Mouse (Mus musculus) hindbrain, embryonic 11.5 days (tissue): ENCODE results near the gene Hexim1. TPM values are rescaled to one million over a fixed set of nuclear protein-coding genes. Genes with fewer than 3 reads are reported as not detected.

Experiments used
- ATAC-seq: fragments of 200-750 bp; cut with Nextera tagmentation; 2 replicates; pipeline ENCODE4 v1.8.0; 2017; ENCODE audit warnings: mild to moderate bottlenecking, moderate TSS enrichment, moderate library complexity; ENCODE audit not compliant: low FRiP score
- DNase-seq: peaks from one replicate; pipeline ENCODE4 v3.0.0-alpha.2; 2015; ENCODE audit warnings: low spot score
- H3K27ac ChIP-seq: fragments of 300-500 bp; sonication (generic); 2 replicates; pipeline ENCODE4 v1.5.1; 2014; ENCODE audit warnings: mild to moderate bottlenecking, low read depth, low read length
- H3K27me3 ChIP-seq: fragments of 300-500 bp; sonication (generic); 2 replicates; pipeline ENCODE4 v1.6.1; 2014; ENCODE audit warnings: mild to moderate bottlenecking, low read length, moderate library complexity, mixed read lengths; ENCODE audit not compliant: control insufficient read depth, insufficient read depth
- H3K36me3 ChIP-seq: fragments of 300-500 bp; sonication (generic); 2 replicates; pipeline ENCODE4 v1.6.1; 2014; ENCODE audit warnings: mild to moderate bottlenecking, low read length, moderate library complexity, mixed read lengths; ENCODE audit not compliant: control insufficient read depth, insufficient read depth
- H3K4me1 ChIP-seq: fragments of 300-500 bp; sonication (generic); replicated peaks from 2 replicates; pipeline ENCODE4 v1.6.1; 2014; ENCODE audit warnings: low read length, mixed read lengths; ENCODE audit not compliant: control insufficient read depth, insufficient read depth
- H3K4me2 ChIP-seq: fragments of 300-500 bp; sonication (generic); replicated peaks from 2 replicates; pipeline ENCODE4 v1.6.1; 2014; ENCODE audit warnings: mild to moderate bottlenecking, low read depth, low read length
- H3K4me3 ChIP-seq: fragments of 300-500 bp; sonication (generic); 2 replicates; pipeline ENCODE4 v1.5.1; 2014; ENCODE audit warnings: low read depth, low read length
- H3K9ac ChIP-seq: fragments of 300-500 bp; sonication (generic); 2 replicates; pipeline ENCODE4 v1.6.1; 2014; ENCODE audit warnings: low read depth, low read length
- H3K9me3 ChIP-seq: fragments of 300-500 bp; sonication (generic); 2 replicates; pipeline ENCODE4 v1.6.1; 2016; ENCODE audit warnings: low read length; ENCODE audit not compliant: control insufficient read depth
- WGBS: fragments of 180-500 bp; shearing (Covaris S2); extraction: QIAGEN DNeasy Blood & Tissue Kit; methylation state at CpG from one replicate; pipeline ENCODE4 v1.1.7; 2014; 5-methylcytosine and 5-hydroxymethylcytosine counted together
- polyA plus RNA-seq: library from polyadenylated mRNA; unstranded; fragments of >200 nt; fragmentation: Nextera tagmentation; extraction: Ambion mirVana; gene quantifications from 2 replicates; pipeline ENCODE4 v1.2.1, GENCODE M21; 2014

Gene Hexim1
- 4.1 and 5.4 TPM in 2 replicates for polyA plus RNA-seq

DNA sequence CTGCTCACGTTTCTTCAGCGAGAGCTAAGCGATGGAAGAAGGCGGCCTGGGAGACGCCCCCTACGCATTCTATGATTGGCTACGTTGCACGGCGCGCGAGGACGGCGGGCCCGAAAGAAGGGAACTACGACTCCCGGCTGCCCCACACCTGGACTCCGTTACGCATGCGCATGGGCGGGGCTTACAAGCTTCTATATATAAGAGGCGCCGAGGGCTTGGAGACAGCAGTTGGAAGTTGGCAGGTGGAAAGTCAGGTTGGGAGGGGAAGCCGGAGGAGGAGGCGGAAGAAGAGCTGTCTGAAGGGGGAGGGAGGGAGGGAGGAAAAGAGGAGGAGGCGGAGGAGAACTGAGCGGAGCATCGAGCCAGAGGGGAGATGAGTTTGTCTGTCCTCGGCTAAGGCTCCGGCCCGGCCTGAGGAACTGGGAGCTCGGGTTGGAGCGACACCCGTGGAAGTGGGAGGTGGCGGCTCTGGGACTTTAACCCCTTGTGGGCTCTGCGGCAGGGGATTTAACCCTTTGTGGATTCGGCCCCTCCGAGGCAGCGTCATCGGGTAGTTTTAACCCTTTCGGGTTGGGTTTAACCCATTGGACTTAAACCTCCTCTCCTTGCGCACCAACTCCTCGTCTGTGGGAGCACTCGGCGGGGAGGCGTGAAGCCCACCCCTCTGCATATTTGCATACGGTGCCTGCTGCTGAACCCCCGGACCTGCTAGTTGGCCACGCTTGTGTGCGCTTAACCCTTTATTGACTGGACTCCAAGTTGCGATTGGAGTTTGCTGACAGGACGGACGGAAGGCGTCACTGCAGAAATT lies at the start of gene Hexim1:
TSS of gene Hexim1 (plus strand) at position 224 of the 811 bp plus-strand sequence.
- Histone ChIP-seq H3K27ac (peak within 1 kb of the TSS; percentile 89), H3K4me1 (peaks cover 5% of the 10 kb centered on the region; the same call in 1 of the 2 replicates), H3K9ac (peak within 1 kb of the TSS; percentile 79), H3K27me3 (peaks cover 20% of the 10 kb centered on the region), H3K4me2 (peak within 1 kb of the TSS; percentile 80), H3K4me3 (peak within 1 kb of the TSS; percentile 60), H3K36me3 (no peaks in the 10 kb centered on the region), H3K9me3 (no peaks in the 10 kb centered on the region)
- DNase-seq, result peak; percentile 99
- under 1% methylated on average over 51 of the region's 53 CpGs for WGBS
- peak; percentile 95 for ATAC-seq

GRCm38 (mm10) chr11:103067051-103067361 lies 49.0 kb upstream of the Hexim1 start:
- no peak overlapping the region for H3K4me2 ChIP-seq
- H3K4me1 ChIP-seq, result no peaks in the 10 kb centered on the region
- peaks cover 17% of the 10 kb centered on the region for H3K36me3 ChIP-seq
- no peak for ATAC-seq
- no peak overlapping the region for H3K9ac ChIP-seq
- H3K9me3 ChIP-seq, result no peaks in the 10 kb centered on the region
- H3K4me3 ChIP-seq, result no peak overlapping the region
- no peak overlapping the region for H3K27ac ChIP-seq
- no peaks in the 10 kb centered on the region for H3K27me3 ChIP-seq
- DNase-seq, result no peak
- 89% methylated on average over 6 of the region's 6 CpGs for WGBS

DNA sequence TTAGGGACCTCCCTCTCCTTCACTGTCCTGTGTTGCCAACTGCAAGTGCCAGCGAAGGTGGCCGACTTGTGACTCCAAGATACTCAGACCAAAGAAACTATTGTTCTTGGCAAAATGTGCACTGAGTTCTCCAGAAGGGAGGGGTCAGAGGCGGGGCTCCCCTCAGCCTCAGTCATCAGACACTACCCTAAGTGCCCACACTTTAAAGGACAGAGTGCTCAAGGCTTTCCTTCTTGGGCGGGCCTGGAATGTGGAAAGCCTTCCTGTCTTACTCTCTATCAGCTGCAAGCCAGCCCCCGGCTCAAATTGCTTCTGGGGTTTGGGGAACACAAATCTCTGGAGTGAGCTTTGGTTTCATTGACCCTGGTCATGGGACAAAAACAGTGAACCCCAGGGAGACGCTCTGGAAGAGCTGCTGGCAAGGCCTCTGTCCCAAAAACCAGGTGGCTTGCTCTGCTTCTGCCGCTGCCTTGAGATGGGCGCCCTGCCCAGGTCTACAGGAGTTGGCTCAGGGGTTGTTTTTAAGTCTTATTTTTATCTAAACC lies 48.5 kb upstream of the Hexim1 start:
- Histone ChIP-seq H3K4me2 (no peak overlapping the region), H3K27ac (no peak overlapping the region), H3K9me3 (no peaks in the 10 kb centered on the region), H3K27me3 (no peaks in the 10 kb centered on the region), H3K9ac (no peak overlapping the region), H3K4me1 (no peaks in the 10 kb centered on the region), H3K4me3 (no peak overlapping the region), H3K36me3 (peaks cover 17% of the 10 kb centered on the region)
- 85% methylated on average over 8 of the region's 8 CpGs for WGBS
- DNase-seq, result no peak
- no peak for ATAC-seq

DNA sequence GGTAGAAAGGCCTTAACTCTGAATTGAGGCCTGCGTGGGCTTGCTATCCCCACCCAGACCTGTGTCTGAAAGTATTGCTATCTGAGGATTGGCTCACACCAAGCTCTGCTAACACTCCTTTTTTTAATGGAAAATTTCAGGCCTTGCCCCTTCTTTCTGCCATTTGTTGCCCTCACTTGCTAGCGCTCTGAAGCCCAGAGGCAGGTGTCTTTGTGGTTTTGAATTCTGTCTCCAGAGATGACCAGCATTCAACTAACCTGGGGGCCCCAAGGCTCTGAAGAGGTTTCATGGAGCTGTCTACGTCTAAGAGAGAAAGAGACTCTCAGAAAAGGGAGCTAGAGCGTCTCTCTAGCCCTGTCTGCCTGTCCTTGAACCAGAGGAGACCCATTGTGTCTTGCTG lies 47.8 kb upstream of the Hexim1 start:
- DNase-seq, result no peak
- Histone ChIP-seq H3K4me3 (no peak overlapping the region), H3K27me3 (no peaks in the 10 kb centered on the region), H3K27ac (no peak overlapping the region), H3K4me1 (no peaks in the 10 kb centered on the region), H3K36me3 (peaks cover 17% of the 10 kb centered on the region), H3K9me3 (no peaks in the 10 kb centered on the region), H3K4me2 (no peak overlapping the region), H3K9ac (no peak overlapping the region)
- WGBS, result 95% methylated on average over 4 of the region's 4 CpGs
- ATAC-seq, result no peak

DNA sequence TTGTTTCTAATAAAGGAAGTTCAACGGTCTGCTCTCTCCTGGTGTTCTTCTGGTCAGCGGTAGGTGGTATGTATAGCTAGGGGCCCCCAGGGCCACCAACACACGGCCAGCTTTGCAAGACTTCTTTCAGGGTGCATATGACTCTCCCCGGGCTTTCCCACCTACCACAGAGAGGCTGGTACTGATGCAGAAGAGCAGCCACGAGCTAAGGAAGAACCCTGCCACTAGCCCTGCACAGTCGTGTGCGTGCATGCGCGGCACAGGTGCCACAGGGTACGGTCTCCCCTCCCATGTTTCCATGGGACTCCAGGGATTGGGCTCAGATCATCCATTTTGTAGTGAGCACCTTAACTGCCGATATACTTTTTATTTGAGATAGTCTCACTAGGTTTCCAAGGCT lies 47.1 kb upstream of the Hexim1 start:
- Histone ChIP-seq H3K4me3 (no peak overlapping the region), H3K4me1 (no peaks in the 10 kb centered on the region), H3K9ac (no peak overlapping the region), H3K27me3 (no peaks in the 10 kb centered on the region), H3K36me3 (peaks cover 16% of the 10 kb centered on the region), H3K9me3 (no peaks in the 10 kb centered on the region), H3K4me2 (no peak overlapping the region), H3K27ac (no peak overlapping the region)
- no peak for DNase-seq
- WGBS, result 91% methylated on average over 11 of the region's 11 CpGs
- ATAC-seq, result no peak

GRCm38 (mm10) chr11:103069731-103070130 lies 46.3 kb upstream of the Hexim1 start:
- Histone ChIP-seq H3K9ac (no peak overlapping the region), H3K4me3 (no peak overlapping the region), H3K9me3 (no peaks in the 10 kb centered on the region), H3K4me1 (no peaks in the 10 kb centered on the region; the same call in 1 of the 2 replicates), H3K27ac (no peak overlapping the region), H3K4me2 (no peak overlapping the region), H3K36me3 (peaks cover 12% of the 10 kb centered on the region), H3K27me3 (no peaks in the 10 kb centered on the region)
- DNase-seq (no peak), ATAC-seq (no peak)
- whole genome bisulfite sequencing, result 92% methylated on average over 2 of the region's 2 CpGs

- DNase-seq (no peak), ATAC-seq (no peak)
- Histone ChIP-seq H3K9me3 (no peaks in the 10 kb centered on the region), H3K4me3 (no peak overlapping the region), H3K27ac (no peak overlapping the region), H3K36me3 (peaks cover 9% of the 10 kb centered on the region), H3K9ac (no peak overlapping the region), H3K4me1 (no peaks in the 10 kb centered on the region; the same call in 1 of the 2 replicates), H3K27me3 (no peaks in the 10 kb centered on the region), H3K4me2 (no peak overlapping the region)
- 88% methylated on average over 10 of the region's 10 CpGs for WGBS
These were observed 45.6 kb upstream of the Hexim1 start for GRCm38 (mm10) chr11:103070322-103070880.

DNA sequence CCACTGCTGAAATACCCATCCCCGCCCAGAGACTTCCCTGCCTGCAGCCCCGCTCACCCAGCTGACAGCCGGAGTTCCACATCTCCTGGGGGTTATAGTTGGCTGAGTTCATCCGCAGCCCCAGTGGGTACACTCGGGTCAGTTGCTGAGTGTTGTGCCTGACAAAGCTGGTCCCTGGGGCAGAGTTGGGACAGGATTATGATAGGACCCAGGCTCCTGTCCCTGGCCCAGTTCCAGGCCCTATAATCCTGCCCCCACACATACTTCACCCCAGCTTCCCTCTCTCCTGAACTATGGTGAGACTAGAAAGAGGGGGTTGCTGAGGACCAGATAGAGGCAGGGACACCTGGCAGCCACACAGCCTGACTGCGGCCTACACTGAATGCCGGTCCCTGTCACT lies 42.4 kb upstream of the Hexim1 start:
- ATAC-seq, result no peak
- Histone ChIP-seq H3K9me3 (no peaks in the 10 kb centered on the region), H3K27me3 (no peaks in the 10 kb centered on the region), H3K4me2 (no peak overlapping the region), H3K36me3 (peaks cover 4% of the 10 kb centered on the region; the same call in 1 of the 2 replicates), H3K4me1 (no peaks in the 10 kb centered on the region; the same call in 1 of the 2 replicates), H3K27ac (no peak overlapping the region), H3K4me3 (no peak overlapping the region), H3K9ac (no peak overlapping the region)
- DNase-seq, result no peak
- 92% methylated on average over 7 of the region's 7 CpGs for WGBS
